Mouse (Mus musculus) lung, adult 2 months (tissue): Measurements from ENCODE around the gene Pde2a.

ENCODE experiments used
- CTCF ChIP-seq: fragments of 200-500 bp; IDR thresholded peaks from 2 replicates; pipeline ENCODE4 v1.5.1; 2011; ENCODE audit warnings: mild to moderate bottlenecking, low read length, control low read depth; ENCODE audit not compliant: insufficient read depth
- POLR2A ChIP-seq: fragments of 200-500 bp; IDR thresholded peaks from 2 replicates; pipeline ENCODE4 v1.6.1; 2011; ENCODE audit warnings: low read depth, mild to moderate bottlenecking, control low read depth, low read length, borderline replicate concordance; ENCODE audit errors: extremely low read depth

- no peak for TF ChIP-seq CTCF
- TF ChIP-seq POLR2A = no peak
These were observed 126.2 kb downstream of the Pde2a start for GRCm38 (mm10) chr7:101547651-101548050.
